Mouse (Mus musculus) limb, embryonic 15.5 days (tissue): ENCODE results near the gene Rffl. TPM values are rescaled to one million over a fixed set of nuclear protein-coding genes. Genes with fewer than 3 reads are reported as not detected.

Experiments used
- ATAC-seq: fragments of 200-750 bp; cut with Nextera tagmentation; 2 replicates; pipeline ENCODE4 v1.8.0; 2017; ENCODE audit warnings: low read depth, moderate TSS enrichment; ENCODE audit not compliant: insufficient number of reproducible peaks, low FRiP score, low TSS enrichment
- H3K27ac ChIP-seq: fragments of 300-500 bp; sonication (generic); 2 replicates; pipeline ENCODE4 v1.5.1; 2015; ENCODE audit warnings: moderate library complexity, mild to moderate bottlenecking, inconsistent platforms
- H3K27me3 ChIP-seq: fragments of 300-500 bp; sonication (generic); 2 replicates; pipeline ENCODE4 v1.6.1; 2015; ENCODE audit warnings: inconsistent platforms
- H3K36me3 ChIP-seq: fragments of 300-500 bp; sonication (generic); 2 replicates; pipeline ENCODE4 v1.6.1; 2015; ENCODE audit warnings: inconsistent platforms
- H3K4me1 ChIP-seq: fragments of 300-500 bp; sonication (generic); 2 replicates; pipeline ENCODE4 v1.6.1; 2015; ENCODE audit warnings: inconsistent platforms
- H3K4me2 ChIP-seq: fragments of 300-500 bp; sonication (generic); 2 replicates; pipeline ENCODE4 v1.6.1; 2015; ENCODE audit warnings: mild to moderate bottlenecking, inconsistent platforms
- H3K4me3 ChIP-seq: fragments of 300-500 bp; sonication (generic); 2 replicates; pipeline ENCODE4 v1.5.1; 2015; ENCODE audit warnings: mild to moderate bottlenecking, inconsistent platforms
- H3K9ac ChIP-seq: fragments of 300-500 bp; sonication (generic); 2 replicates; pipeline ENCODE4 v1.6.1; 2015; ENCODE audit warnings: inconsistent platforms
- H3K9me3 ChIP-seq: fragments of 300-500 bp; sonication (generic); 2 replicates; pipeline ENCODE4 v1.6.1; 2016; ENCODE audit warnings: inconsistent platforms
- WGBS: fragments of 180-500 bp; shearing (Covaris S2); methylation state at CpG from one replicate; pipeline ENCODE4 v1.1.7; 2015; 5-methylcytosine and 5-hydroxymethylcytosine counted together
- polyA plus RNA-seq: library from polyadenylated mRNA; unstranded; fragments of >200 nt; fragmentation: Nextera tagmentation; extraction: Ambion mirVana; gene quantifications from 2 replicates; pipeline ENCODE4 v1.2.1, GENCODE M21; 2015

The Rffl gene
- polyA plus RNA-seq, result 11.4 and 12.5 TPM in 2 replicates

DNA sequence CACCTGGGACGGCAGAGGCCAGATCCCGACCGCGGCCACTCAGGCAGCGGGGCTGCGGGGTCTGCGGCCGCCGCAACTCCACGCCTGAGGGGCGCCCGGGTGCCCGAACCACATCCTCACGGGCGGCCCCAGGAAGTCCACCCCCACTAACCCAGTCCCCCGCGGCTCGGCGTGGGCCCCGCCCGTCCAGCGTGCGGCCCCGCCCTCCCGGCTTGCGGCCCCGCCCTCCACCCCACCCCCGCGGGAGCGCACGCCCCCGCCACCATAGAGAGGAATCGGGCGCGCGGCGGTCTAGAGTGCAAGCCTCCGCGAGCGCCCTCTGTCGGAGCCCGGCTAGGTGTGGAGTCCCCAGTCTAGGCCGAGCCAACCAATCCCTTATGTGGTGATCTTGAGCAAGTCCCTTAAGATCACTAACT lies at the start of gene Rffl:
TSS of gene Rffl (minus strand) at position 180 of the 416 bp plus-strand sequence.
- peak; percentile 95 for ATAC-seq
- Histone ChIP-seq H3K36me3 (no peaks in the 10 kb centered on the region), H3K27me3 (no peaks in the 10 kb centered on the region), H3K9ac (peak within 1 kb of the TSS; percentile 70), H3K4me3 (peak within 1 kb of the TSS; percentile 92), H3K4me1 (peaks cover 8% of the 10 kb centered on the region), H3K9me3 (no peaks in the 10 kb centered on the region), H3K27ac (peak within 1 kb of the TSS; percentile 61), H3K4me2 (peak within 1 kb of the TSS; percentile 79)
- under 1% methylated on average over 42 of the region's 43 CpGs for WGBS

DNA sequence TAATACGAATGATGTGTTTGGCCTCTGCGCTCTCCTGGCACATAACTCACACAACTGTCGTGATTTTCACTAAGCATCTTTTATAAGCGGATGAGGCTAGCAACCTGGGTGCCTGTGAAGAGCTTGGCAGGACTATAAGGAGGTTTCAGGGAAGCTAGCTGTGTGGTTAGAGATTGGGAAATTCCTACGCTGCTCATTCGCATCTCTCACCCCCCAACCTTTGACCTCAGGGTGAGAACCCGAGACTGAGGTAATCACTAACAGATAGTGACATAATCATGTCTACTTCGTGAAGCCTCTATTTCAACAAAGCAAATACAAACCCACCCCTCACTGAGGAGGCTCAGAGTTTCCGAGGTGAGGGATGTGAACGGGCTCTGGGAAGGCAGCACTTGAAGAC lies 49.8 kb upstream of the Rffl start:
- no peak for ATAC-seq
- Histone ChIP-seq H3K27me3 (peaks cover 22% of the 10 kb centered on the region), H3K36me3 (no peaks in the 10 kb centered on the region), H3K4me3 (no peak overlapping the region), H3K4me1 (no peaks in the 10 kb centered on the region), H3K27ac (no peak overlapping the region), H3K9ac (no peak overlapping the region), H3K9me3 (no peaks in the 10 kb centered on the region), H3K4me2 (no peak overlapping the region)
- 47% methylated on average over 10 of the region's 10 CpGs for WGBS

DNA sequence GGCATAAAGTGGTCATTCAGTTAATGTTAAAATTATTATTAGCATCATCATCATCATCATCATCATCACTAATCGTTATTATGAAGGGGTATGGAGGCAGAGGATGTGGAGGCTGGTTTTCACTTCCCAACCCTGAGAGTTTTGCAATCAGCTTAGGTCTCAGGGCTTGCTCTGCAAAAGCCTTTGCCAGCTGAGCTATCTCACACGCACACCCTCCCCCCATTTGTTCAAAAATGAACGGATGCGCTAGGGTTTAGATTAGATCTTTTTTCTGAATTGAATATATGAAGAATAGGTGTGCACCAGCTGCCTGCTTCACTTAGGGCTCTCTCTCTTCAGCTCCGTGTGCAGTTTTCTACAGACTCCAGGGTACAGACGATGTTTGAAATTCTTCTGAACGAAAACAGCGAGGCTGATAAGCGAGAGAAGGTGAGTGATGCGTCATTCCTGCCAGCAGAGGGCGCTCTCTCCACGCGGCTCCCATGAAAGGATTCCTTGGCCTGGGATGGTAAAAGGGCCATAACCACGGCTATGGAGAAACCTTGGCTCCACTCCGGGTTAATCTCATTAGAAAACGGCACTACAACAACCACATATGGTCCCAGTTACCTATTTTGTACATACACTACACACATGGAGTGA lies 43.8 kb upstream of the Rffl start:
- Histone ChIP-seq H3K27me3 (peaks cover 11% of the 10 kb centered on the region; the same call in 1 of the 2 replicates), H3K27ac (no peak overlapping the region), H3K9me3 (no peaks in the 10 kb centered on the region), H3K36me3 (no peaks in the 10 kb centered on the region), H3K4me3 (no peak overlapping the region), H3K9ac (no peak overlapping the region), H3K4me1 (no peaks in the 10 kb centered on the region), H3K4me2 (peak overlapping the region; percentile 24; the same call in 1 of the 2 replicates)
- ATAC-seq, result no peak
- WGBS, result 6% methylated on average over 16 of the region's 16 CpGs

DNA sequence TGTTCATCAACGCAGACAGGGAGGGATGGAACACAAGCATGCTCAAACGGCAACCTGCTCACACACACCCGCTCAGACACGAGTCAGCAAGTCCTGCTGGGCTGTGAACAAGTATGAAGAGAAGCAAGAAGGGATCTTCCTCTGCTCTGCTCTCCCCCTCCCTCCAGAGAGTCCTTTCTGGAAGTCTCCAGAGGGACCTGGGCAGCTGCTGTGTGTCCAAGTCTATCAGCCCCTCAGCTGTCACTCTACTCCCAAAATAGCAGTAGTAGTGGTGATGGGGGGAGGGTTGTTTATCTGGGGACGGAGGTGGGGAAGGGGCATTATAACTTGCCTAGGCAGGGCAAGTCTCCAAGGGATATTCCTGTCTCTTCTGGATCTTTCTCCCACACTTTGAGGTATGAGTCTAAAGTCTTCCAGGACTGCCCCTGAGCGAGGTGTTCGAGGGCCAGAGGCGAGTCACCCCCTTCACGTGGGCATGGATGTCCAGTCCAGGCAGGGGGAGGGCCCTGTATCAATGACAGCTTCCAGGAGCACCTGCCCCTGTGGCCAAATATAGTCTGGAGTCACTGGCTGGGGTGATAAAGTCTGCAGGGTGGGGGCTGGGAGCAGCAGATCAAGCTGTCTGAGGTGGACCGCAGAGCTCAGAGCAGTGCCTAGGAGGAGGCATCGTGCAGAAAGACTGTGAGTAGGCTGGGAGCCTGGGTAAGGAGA lies 39.8 kb upstream of the Rffl start:
- peaks cover 11% of the 10 kb centered on the region; the same call in 1 of the 2 replicates for H3K27me3 ChIP-seq
- 67% methylated on average over 11 of the region's 11 CpGs for WGBS
- no peak overlapping the region for H3K4me3 ChIP-seq
- no peak overlapping the region for H3K9ac ChIP-seq
- H3K4me1 ChIP-seq, result peaks cover 9% of the 10 kb centered on the region
- no peak overlapping the region for H3K4me2 ChIP-seq
- H3K36me3 ChIP-seq, result peaks cover 8% of the 10 kb centered on the region; the same call in 1 of the 2 replicates
- peak; percentile 59; the same call in 1 of the 2 replicates for ATAC-seq
- H3K27ac ChIP-seq, result no peak overlapping the region
- no peaks in the 10 kb centered on the region for H3K9me3 ChIP-seq

DNA sequence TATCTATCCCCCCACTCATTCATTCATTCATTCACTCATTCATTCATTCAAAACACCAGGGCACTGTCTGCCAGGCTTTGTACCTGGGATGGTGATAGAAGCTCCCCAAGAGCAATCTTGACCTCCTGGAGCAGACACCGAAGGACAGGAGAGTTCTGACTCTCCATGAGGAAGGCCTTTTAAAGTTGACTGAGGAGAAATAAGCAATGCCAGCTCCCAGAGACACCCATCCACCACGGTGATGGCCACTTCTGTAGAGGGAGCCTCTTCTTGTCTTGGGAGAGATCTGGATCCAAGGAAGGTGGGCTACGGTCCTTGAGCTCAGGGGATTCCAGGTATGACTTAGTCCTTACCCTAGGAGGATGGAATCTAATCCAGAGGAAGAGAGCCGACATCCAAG lies 39.2 kb upstream of the Rffl start, which contains the start of gene Unc45b:
TSS of gene Unc45b (plus strand) at position 301 of the 400 bp plus-strand sequence.
- no peak within 1 kb of the TSS for H3K27ac ChIP-seq
- 79% methylated on average over 4 of the region's 4 CpGs for WGBS
- peaks cover 9% of the 10 kb centered on the region for H3K4me1 ChIP-seq
- no peak within 1 kb of the TSS for H3K9ac ChIP-seq
- H3K27me3 ChIP-seq, result peaks cover 11% of the 10 kb centered on the region; the same call in 1 of the 2 replicates
- no peak within 1 kb of the TSS for H3K4me3 ChIP-seq
- H3K9me3 ChIP-seq, result no peaks in the 10 kb centered on the region
- no peak within 1 kb of the TSS for H3K4me2 ChIP-seq
- peaks cover 14% of the 10 kb centered on the region for H3K36me3 ChIP-seq
- no peak for ATAC-seq

DNA sequence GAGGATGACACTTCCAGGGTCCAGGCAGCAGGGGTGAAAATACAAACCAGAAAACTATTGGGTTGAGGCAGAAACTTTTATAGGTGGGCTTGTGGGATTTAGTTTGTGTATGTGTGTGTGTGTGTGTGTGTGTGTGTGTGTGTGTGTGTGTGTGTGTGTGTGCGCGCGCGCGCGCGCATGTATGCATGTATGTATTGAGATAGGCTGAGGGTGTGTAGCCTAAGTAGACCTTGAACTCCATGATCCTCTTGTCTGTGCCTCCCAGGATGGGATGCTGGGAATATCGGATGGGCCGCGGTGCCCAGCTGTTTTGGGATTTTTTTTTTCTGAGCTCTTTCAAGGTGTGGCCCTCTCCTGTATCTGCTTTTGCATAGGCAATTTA lies 37.6 kb upstream of the Rffl start:
- Histone ChIP-seq H3K9ac (0 out of 2 replicates have a peak overlapping the region, but pooled peaks have one; percentile 31), H3K27ac (no peak overlapping the region), H3K4me1 (peaks cover 9% of the 10 kb centered on the region), H3K27me3 (peaks cover 7% of the 10 kb centered on the region; the same call in 1 of the 2 replicates), H3K4me3 (peak overlapping the region; percentile 82), H3K4me2 (peak overlapping the region; percentile 81), H3K36me3 (peaks cover 30% of the 10 kb centered on the region), H3K9me3 (no peaks in the 10 kb centered on the region)
- 37% methylated on average over 10 of the region's 10 CpGs for WGBS
- ATAC-seq, result no peak

DNA sequence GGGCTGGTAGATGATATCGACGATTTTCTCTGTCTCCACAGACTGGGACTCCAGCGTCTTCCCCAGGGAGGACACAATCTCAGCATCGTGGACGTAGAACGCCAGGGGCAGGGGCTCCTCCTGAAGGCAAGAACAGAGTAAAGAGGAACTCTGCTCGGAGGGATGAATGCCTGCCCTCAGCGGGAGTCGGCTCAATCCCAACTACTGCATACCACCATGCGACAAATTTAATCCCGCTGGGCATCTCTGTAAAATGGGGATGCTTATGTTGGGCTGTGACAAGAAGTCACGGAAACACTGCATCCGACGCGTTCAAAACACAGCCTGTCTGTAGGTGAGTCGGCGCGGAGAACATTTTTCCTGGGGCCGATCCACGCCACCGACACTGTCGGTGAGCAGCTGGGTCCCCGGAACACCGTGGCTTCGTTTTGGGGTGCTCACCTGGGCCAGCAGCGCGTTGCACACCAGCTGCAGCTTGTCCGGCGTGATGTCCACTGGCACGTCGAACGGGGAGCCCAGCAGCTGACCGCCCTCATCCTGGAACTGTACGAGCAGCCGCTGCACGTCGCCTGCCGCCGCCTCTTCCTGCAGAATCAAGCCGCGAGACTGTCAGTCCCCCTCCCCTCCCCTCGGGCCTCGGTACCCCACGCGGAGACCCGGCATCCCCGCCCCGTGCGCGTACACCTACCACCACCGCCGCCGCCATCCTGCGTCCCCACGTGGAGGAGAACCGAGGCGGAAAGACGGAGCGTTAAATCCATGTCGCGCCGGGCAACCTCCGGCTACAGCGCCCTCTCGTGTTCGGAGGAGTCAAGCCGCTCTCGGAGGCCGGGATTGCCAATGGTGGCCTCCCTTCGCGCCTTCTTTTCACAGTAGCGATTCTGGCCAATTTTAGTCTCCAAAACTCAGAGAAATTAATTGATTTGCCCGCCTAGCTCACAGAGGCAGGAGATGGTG lies 36.9 kb upstream of the Rffl start, which contains the start of gene Nle1:
TSS of gene Nle1 (minus strand) at position 761 of the 957 bp plus-strand sequence.
- H3K9me3 ChIP-seq, result no peaks in the 10 kb centered on the region
- H3K36me3 ChIP-seq, result peaks cover 37% of the 10 kb centered on the region
- WGBS, result 2% methylated on average over 73 of the region's 73 CpGs
- H3K4me1 ChIP-seq, result peaks cover 9% of the 10 kb centered on the region
- peak within 1 kb of the TSS; percentile 71 for H3K9ac ChIP-seq
- peak within 1 kb of the TSS; percentile 81 for H3K4me2 ChIP-seq
- no peak within 1 kb of the TSS for H3K27ac ChIP-seq
- ATAC-seq, result peak; percentile 62; the same call in 1 of the 2 replicates
- peak within 1 kb of the TSS; percentile 82 for H3K4me3 ChIP-seq
- peaks cover under 1% of the 10 kb centered on the region; the same call in 1 of the 2 replicates for H3K27me3 ChIP-seq

DNA sequence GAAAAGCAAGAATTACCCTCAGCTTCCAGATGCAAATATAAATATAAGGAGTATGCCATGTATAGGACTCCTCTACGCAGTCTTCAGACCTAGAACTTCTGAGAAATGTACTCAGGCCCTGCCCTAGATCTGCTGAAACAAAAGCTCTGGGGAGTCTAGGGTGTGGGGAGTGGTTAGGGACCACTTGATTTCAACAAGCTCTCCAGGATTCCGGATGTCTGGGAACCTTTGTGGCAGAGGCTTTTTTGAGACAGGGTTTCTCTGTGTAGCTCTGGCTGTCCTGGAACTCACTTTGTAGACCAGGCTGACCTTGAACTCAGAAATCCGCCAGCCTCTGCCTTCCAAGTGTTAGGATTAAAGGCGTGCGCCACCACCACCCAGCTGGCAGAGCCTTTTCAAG lies 34.8 kb upstream of the Rffl start:
- WGBS, result 93% methylated on average over 5 of the region's 5 CpGs
- H3K4me1 ChIP-seq, result peaks cover 9% of the 10 kb centered on the region

DNA sequence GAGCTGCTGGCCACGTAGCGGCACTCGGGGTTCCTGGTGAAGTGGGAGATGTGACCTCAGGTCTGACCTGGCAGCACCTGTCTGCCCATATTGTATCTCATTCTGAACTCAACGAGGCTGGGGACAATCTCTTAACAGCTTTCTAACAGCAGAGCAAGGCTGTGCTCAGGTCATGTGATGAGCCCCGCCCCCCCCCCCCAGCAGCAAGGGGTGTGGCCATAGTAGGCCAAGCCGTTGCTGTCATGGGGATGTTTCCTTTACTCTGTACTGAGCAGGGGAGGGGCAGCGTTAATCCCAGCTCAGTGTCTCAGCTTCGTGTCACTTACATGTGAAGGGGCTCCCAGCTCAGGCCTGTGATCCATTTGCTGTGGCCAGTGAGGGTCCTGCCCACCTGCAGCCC lies 33.9 kb upstream of the Rffl start:
- peaks cover 9% of the 10 kb centered on the region for H3K4me1 ChIP-seq
- no peak overlapping the region for H3K4me3 ChIP-seq
- 73% methylated on average over 6 of the region's 8 CpGs for WGBS
- H3K27ac ChIP-seq, result no peak overlapping the region
- no peak overlapping the region for H3K9ac ChIP-seq
- H3K9me3 ChIP-seq, result no peaks in the 10 kb centered on the region
- no peak overlapping the region for H3K4me2 ChIP-seq
- no peak for ATAC-seq
- peaks cover 65% of the 10 kb centered on the region for H3K36me3 ChIP-seq
- H3K27me3 ChIP-seq, result no peaks in the 10 kb centered on the region

More for the DNA sequence above, 34.8 kb upstream of the Rffl start:
- Histone ChIP-seq H3K9me3 (no peaks in the 10 kb centered on the region), H3K36me3 (peaks cover 58% of the 10 kb centered on the region), H3K4me2 (no peak overlapping the region), H3K9ac (no peak overlapping the region), H3K4me3 (no peak overlapping the region), H3K27me3 (no peaks in the 10 kb centered on the region), H3K27ac (no peak overlapping the region)
- ATAC-seq, result no peak

DNA sequence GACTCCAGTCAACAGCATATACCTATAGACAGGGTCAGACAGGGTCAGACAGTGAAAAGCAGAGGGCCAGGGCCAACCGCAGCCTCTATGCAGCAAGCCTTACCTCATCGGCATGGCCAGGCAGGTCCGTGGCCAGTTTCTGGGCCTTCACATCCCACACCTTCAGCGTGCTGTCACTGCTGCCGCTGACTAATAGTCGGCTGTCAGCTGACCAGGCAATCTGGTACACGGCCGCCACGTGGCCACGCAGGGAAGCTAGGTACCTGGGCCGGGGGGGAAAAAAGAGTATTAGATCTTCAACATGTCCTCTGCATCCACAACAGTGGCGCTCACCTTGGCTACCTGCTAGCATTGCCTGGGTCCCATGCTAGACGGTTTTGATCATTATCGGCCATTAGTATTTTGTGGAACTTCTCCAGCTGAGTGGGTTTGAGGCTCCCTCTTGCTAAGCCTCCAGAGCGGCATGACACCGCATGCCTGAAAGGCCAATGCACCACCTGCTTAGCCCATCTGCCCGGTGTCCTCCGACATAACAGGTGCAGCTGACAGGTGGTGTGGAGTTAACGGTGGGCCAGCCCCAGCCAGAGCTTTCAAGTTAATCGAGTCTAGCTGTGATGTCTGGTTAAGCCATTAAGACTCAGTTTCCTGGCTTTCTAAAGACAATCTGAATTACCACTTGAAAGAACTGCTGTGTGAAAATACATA lies 30.7 kb upstream of the Rffl start:
- Histone ChIP-seq H3K36me3 (peaks cover 86% of the 10 kb centered on the region), H3K27ac (no peak overlapping the region), H3K27me3 (no peaks in the 10 kb centered on the region), H3K4me1 (no peaks in the 10 kb centered on the region), H3K9me3 (no peaks in the 10 kb centered on the region), H3K4me3 (no peak overlapping the region), H3K4me2 (no peak overlapping the region), H3K9ac (no peak overlapping the region)
- 83% methylated on average over 20 of the region's 20 CpGs for WGBS
- no peak for ATAC-seq

DNA sequence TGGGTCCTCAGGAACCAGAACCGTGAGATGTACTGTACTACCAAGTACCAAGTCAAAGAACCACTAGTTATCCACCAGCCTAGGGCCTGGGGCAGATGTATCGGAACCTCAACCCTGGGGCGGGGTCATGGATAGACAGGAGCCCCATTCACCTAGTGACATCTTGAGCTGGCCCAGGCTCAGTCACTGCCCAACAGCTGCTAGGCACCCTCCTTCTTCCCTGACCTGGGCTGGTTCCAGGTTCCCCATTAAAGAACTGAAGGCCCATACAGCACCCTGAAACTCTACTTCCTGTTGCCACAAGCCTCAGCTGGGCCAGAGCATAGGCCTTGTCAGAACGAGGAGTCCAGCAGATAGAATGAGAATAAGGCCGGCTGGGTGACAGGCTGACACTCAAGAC lies 28.7 kb upstream of the Rffl start:
- Histone ChIP-seq H3K27ac (no peak overlapping the region), H3K9me3 (no peaks in the 10 kb centered on the region), H3K27me3 (no peaks in the 10 kb centered on the region), H3K4me2 (no peak overlapping the region), H3K36me3 (peaks cover 68% of the 10 kb centered on the region), H3K4me1 (no peaks in the 10 kb centered on the region), H3K4me3 (no peak overlapping the region), H3K9ac (no peak overlapping the region)
- no peak for ATAC-seq
- 91% methylated on average over 5 of the region's 5 CpGs for WGBS
